Mouse (Mus musculus) ES-E14 (cell line): Measurements from ENCODE around the gene Btg1-ps2.
"Not testable (repeated sequence)": the region's sequence is repeated elsewhere in the genome, so short reads cannot be mapped to it uniquely, and the experiment has no call there.

Source experiments
- CHD2 ChIP-seq: IDR thresholded peaks from 2 replicates; pipeline ENCODE4 v1.6.1; 2014; ENCODE audit warnings: mild to moderate bottlenecking, low read depth, low read length, inconsistent platforms
- ZC3H11A ChIP-seq: IDR thresholded peaks from 2 replicates; pipeline ENCODE4 v1.6.1; 2012; ENCODE audit warnings: low read depth, mild to moderate bottlenecking, inconsistent platforms, low read length, borderline replicate concordance
- ZNF384 ChIP-seq: IDR thresholded peaks from 2 replicates; pipeline ENCODE4 v1.6.1; 2012; ENCODE audit warnings: low read depth, low read length, inconsistent platforms

- not testable (repeated sequence) for TF ChIP-seq ZC3H11A, ZNF384, CHD2
Observed at GRCm38 (mm10) chrX:38043014-38043413, at the start of gene Btg1-ps2.
